Mouse (Mus musculus) lung, postnatal 0 days (tissue): ENCODE data around the gene Dspp. TPM values are rescaled to one million over a fixed set of nuclear protein-coding genes. Genes with fewer than 3 reads are reported as not detected.

Experiments
- ATAC-seq: fragments of 200-750 bp; cut with Nextera tagmentation; 2 replicates; pipeline ENCODE4 v1.8.0; 2017; ENCODE audit warnings: moderate library complexity
- DNase-seq: peaks from one replicate; pipeline ENCODE4 v3.0.0-alpha.2; 2016; ENCODE audit warnings: low spot score
- H3K27ac ChIP-seq: fragments of 300-500 bp; sonication (generic); 2 replicates; pipeline ENCODE4 v1.5.1; 2014; ENCODE audit warnings: antibody characterized with exemption, mild to moderate bottlenecking, low read length, mixed read lengths
- H3K27me3 ChIP-seq: fragments of 300-500 bp; sonication (generic); replicated peaks from 2 replicates; pipeline ENCODE4 v1.6.1; 2014; ENCODE audit warnings: low read length, mixed read lengths; ENCODE audit not compliant: insufficient read depth
- H3K36me3 ChIP-seq: fragments of 300-500 bp; sonication (generic); 2 replicates; pipeline ENCODE4 v1.6.1; 2014; ENCODE audit warnings: low read length, mixed read lengths; ENCODE audit not compliant: insufficient read depth
- H3K4me1 ChIP-seq: fragments of 300-500 bp; sonication (generic); 2 replicates; pipeline ENCODE4 v1.6.1; 2014; ENCODE audit warnings: antibody characterized with exemption, low read depth, low read length, mixed read lengths; ENCODE audit not compliant: insufficient read depth
- H3K4me2 ChIP-seq: fragments of 300-500 bp; sonication (generic); replicated peaks from 2 replicates; pipeline ENCODE4 v1.6.1; 2014; ENCODE audit warnings: low read depth, mild to moderate bottlenecking, low read length, moderate library complexity, mixed read lengths
- H3K4me3 ChIP-seq: fragments of 300-500 bp; sonication (generic); 2 replicates; pipeline ENCODE4 v1.5.1; 2014; ENCODE audit warnings: low read depth, low read length
- H3K9ac ChIP-seq: fragments of 300-500 bp; sonication (generic); replicated peaks from 2 replicates; pipeline ENCODE4 v1.6.1; 2014; ENCODE audit warnings: low read depth, mild to moderate bottlenecking
- H3K9me3 ChIP-seq: fragments of 300-500 bp; sonication (generic); 2 replicates; pipeline ENCODE4 v1.6.1; 2016; ENCODE audit warnings: low read length, mixed read lengths
- CTCF ChIP-seq: IDR thresholded peaks from 2 replicates; pipeline ENCODE4 v1.5.1; 2016; ENCODE audit warnings: antibody characterized with exemption, mild to moderate bottlenecking
- EP300 ChIP-seq: IDR thresholded peaks from 2 replicates; pipeline ENCODE4 v1.6.1; 2016; ENCODE audit warnings: antibody characterized with exemption, mild to moderate bottlenecking, control low read depth
- WGBS: fragments of 180-500 bp; shearing (Covaris S2); extraction: QIAGEN DNeasy Blood & Tissue Kit; methylation state at CpG from one replicate; pipeline ENCODE4 v1.1.7; 2014; 5-methylcytosine and 5-hydroxymethylcytosine counted together
- polyA plus RNA-seq: library from polyadenylated mRNA; unstranded; fragments of >200 nt; fragmentation: Nextera tagmentation; extraction: Ambion mirVana; gene quantifications from 2 replicates; pipeline ENCODE4 v1.2.1, GENCODE M21; 2015

The Dspp gene
- polyA plus RNA-seq, 1 experiment from 2014 or later: not detected

DNA sequence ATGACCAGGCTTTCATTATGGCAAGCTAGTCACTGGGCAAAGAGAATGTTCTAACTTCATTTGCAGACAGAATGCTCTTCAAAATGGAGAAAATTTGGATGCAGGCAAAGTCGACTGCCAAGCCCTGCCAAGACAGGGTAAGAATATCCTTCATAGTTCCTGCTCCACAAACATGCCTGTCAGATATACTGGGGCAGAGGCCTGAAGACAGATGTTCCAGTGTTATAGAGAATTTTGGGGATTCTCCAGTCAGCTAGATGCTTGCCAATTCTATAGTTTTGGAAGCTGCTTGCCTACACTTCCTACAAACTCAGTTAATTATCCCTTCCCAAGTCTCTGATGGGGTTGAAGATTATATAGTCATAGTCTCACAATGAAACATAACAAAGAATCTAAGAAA lies 13.2 kb downstream of the Dspp start:
- no peaks in the 10 kb centered on the region for H3K27me3 ChIP-seq
- no peak for ATAC-seq
- no peak overlapping the region for H3K4me3 ChIP-seq
- 0 out of 2 replicates have a peak, but pooled peaks cover 3% of the 10 kb centered on the region for H3K9me3 ChIP-seq
- TF ChIP-seq CTCF (no peak), EP300 (no peak)
- H3K4me2 ChIP-seq: no peak overlapping the region
- no peaks in the 10 kb centered on the region for H3K36me3 ChIP-seq
- no peaks in the 10 kb centered on the region for H3K4me1 ChIP-seq
- WGBS: 73% methylated on average over 1 of the region's 1 CpGs
- DNase-seq: no peak
- H3K27ac ChIP-seq: no peak overlapping the region
- no peak overlapping the region for H3K9ac ChIP-seq

GRCm38 (mm10) chr5:104187281-104187680 lies 16.8 kb downstream of the Dspp start:
- Histone ChIP-seq H3K9ac (no peak overlapping the region), H3K4me1 (no peaks in the 10 kb centered on the region), H3K27me3 (no peaks in the 10 kb centered on the region), H3K27ac (no peak overlapping the region), H3K36me3 (no peaks in the 10 kb centered on the region), H3K4me3 (no peak overlapping the region), H3K4me2 (no peak overlapping the region), H3K9me3 (no peaks in the 10 kb centered on the region)
- DNase-seq: no peak
- TF ChIP-seq EP300 (no peak), CTCF (no peak)
- 76% methylated on average over 3 of the region's 3 CpGs for WGBS
- ATAC-seq: no peak

- H3K9ac ChIP-seq: no peak overlapping the region
- 87% methylated on average over 1 of the region's 1 CpGs for WGBS
- no peak overlapping the region for H3K4me2 ChIP-seq
- no peak for ATAC-seq
- H3K27me3 ChIP-seq: no peaks in the 10 kb centered on the region
- no peaks in the 10 kb centered on the region for H3K4me1 ChIP-seq
- H3K36me3 ChIP-seq: no peaks in the 10 kb centered on the region
- TF ChIP-seq EP300 (no peak), CTCF (no peak)
- DNase-seq: no peak
- no peak overlapping the region for H3K4me3 ChIP-seq
- H3K9me3 ChIP-seq: no peaks in the 10 kb centered on the region
- no peak overlapping the region for H3K27ac ChIP-seq
Measured at GRCm38 (mm10) chr5:104195086-104195485, 24.6 kb downstream of the Dspp start.

DNA sequence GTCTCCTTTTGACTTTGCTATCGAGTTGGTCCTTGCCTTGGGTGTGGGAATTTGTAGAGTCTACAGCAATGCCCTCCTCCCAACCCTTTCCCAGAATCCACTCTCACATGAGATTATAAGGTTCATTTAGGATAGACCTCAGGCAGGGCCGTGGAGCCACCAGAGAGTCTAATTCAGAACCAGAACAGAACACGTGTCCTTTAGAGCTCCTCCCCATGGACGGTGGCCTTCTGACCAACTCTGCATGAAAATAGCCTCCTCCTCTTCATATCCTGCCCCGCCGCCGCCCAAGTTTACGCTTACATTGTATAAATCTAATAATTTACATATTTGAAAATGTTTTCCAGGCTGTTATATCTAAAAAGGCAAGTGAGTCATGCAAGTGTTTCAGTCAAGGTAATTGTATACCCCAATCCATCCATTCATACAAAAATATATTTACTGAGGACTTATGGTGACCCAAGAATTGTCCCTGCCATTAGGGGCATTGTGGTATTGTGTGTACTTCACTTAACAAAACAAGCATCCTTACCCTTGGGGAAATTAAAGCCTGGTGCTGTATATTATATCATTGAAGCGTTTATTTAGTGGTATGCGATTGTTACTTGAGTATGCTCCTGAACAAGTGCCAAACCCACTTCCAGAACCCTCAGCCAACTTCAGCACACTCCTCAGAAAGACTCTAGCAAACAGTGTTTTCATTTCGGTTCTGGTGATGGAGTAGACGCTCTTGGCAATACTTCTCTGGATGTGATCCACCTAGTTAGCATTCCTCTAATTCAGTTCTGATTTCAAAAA lies 30.8 kb downstream of the Dspp start:
- Histone ChIP-seq H3K27me3 (no peaks in the 10 kb centered on the region), H3K9ac (no peak overlapping the region), H3K4me3 (no peak overlapping the region), H3K9me3 (no peaks in the 10 kb centered on the region), H3K36me3 (no peaks in the 10 kb centered on the region), H3K27ac (no peak overlapping the region), H3K4me1 (no peaks in the 10 kb centered on the region), H3K4me2 (no peak overlapping the region)
- WGBS: 66% methylated on average over 12 of the region's 12 CpGs
- ATAC-seq (no peak; the same call in 1 of the 2 replicates), DNase-seq (peak; percentile 25)
- TF ChIP-seq EP300 (no peak), CTCF (no peak)

GRCm38 (mm10) chr5:104202351-104202750 lies 31.8 kb downstream of the Dspp start, which contains the start of gene Dmp1:
Gene Dmp1 (plus strand): TSS chr5:104202613.
- DNase-seq: no peak
- H3K27ac ChIP-seq: no peak within 1 kb of the TSS
- H3K27me3 ChIP-seq: no peaks in the 10 kb centered on the region
- H3K36me3 ChIP-seq: no peaks in the 10 kb centered on the region
- H3K4me2 ChIP-seq: no peak within 1 kb of the TSS
- H3K4me3 ChIP-seq: no peak within 1 kb of the TSS
- WGBS: 51% methylated on average over 5 of the region's 5 CpGs
- no peak for ATAC-seq
- TF ChIP-seq EP300: no peak
- no peak for TF ChIP-seq CTCF
- no peak within 1 kb of the TSS for H3K9ac ChIP-seq
- H3K9me3 ChIP-seq: no peaks in the 10 kb centered on the region
- H3K4me1 ChIP-seq: no peaks in the 10 kb centered on the region

DNA sequence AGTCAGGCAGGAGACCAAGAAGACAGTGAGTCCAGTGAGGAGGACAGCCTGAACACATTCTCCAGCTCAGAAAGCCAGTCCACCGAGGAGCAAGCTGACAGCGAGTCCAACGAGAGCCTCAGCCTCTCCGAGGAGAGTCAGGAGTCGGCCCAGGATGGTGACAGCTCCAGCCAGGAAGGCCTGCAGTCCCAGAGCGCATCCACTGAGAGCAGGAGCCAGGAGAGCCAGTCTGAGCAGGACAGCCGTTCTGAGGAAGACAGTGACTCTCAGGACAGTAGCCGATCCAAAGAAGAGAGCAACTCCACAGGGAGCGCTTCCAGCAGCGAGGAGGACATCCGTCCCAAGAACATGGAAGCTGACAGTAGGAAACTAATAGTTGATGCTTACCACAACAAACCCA lies 42.0 kb downstream of the Dspp start:
- TF ChIP-seq EP300 (no peak), CTCF (no peak)
- WGBS: 72% methylated on average over 11 of the region's 11 CpGs
- H3K27me3 ChIP-seq: no peaks in the 10 kb centered on the region
- no peak overlapping the region for H3K4me2 ChIP-seq
- H3K4me3 ChIP-seq: no peak overlapping the region
- no peak overlapping the region for H3K9ac ChIP-seq
- no peak for DNase-seq
- no peaks in the 10 kb centered on the region for H3K36me3 ChIP-seq
- no peaks in the 10 kb centered on the region for H3K4me1 ChIP-seq
- H3K27ac ChIP-seq: no peak overlapping the region
- H3K9me3 ChIP-seq: no peaks in the 10 kb centered on the region
- ATAC-seq: no peak

DNA sequence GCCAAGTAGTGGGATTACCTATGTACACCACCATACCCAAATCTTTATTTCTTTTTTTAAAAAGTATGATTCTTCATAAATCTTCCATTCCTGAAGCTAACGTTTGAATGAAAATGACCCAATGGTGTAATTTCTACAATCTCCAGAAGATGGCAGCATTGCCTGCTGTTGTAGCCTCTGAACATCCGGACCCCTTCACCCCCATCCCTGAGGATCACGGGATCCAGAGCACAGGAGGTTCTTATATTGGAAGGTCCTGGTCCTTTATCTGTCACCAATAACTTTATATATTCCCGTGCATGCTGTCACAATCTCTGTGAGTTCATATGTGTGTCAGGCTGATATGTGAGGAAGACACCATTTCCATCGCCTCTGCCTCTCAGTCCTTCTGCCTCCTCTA lies 48.4 kb downstream of the Dspp start:
- Histone ChIP-seq H3K9me3 (no peaks in the 10 kb centered on the region), H3K27me3 (no peaks in the 10 kb centered on the region), H3K9ac (no peak overlapping the region), H3K4me3 (no peak overlapping the region), H3K36me3 (no peaks in the 10 kb centered on the region), H3K4me2 (no peak overlapping the region), H3K27ac (no peak overlapping the region), H3K4me1 (no peaks in the 10 kb centered on the region)
- 20% methylated on average over 5 of the region's 5 CpGs for WGBS
- peak; percentile 23; the same call in 1 of the 2 replicates for ATAC-seq
- peak; percentile 62 for DNase-seq
- TF ChIP-seq EP300 (no peak), CTCF (peak; percentile 77)
